27 mouse cellular contexts compared by ENCODE assay signal in the genomic region with DNA sequence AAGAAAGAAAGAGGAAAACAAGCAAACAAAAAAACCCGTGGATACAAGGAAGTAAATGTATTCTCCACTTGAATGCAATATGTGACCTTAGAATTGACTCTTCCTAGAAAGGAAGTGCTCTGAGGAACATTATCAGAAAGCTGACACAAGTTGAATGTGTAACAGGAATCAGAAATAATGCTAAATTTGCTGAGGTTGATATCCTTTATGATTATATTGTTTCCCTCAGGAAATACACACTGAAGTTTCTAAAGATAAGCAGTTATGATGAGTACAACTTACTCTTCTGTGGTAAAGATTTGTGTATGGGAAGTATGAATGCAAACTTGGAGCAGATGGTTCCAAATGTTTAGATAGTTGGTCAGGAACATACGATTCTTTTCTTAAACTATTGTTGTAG. TPM values are rescaled to one million over a fixed set of nuclear protein-coding genes. Genes with fewer than 3 reads are reported as not detected.
DNase-seq lines count a peak whose midpoint lies in the region; TF ChIP-seq lines count a peak whose summit lies in the region.
"Had no signal": no experiment of that assay in that cellular context is flagged by ENCODE, and none has a peak within 500 bp of the region (broad histone marks: within the 10 kb centered on the region; RNA-seq: fewer than 3 reads in every experiment).

No protein-coding gene starts in this region.

- no peaks in the 10 kb centered on the region for H3K79me2 ChIP-seq in MEL (ENCODE audit: control insufficient read depth, insufficient read depth, low read length, poor library complexity)

- no peak for TF ChIP-seq POLR2A in MEL (IDR thresholded peaks at IDR 0.05; ENCODE audit: control insufficient read depth in 1 of 2, insufficient read depth in 1 of 2, low read depth in 1 of 2, low read length in 2 of 2, poor library complexity in 1 of 2)
- TF ChIP-seq POLR2A in bone marrow macrophage, adult 2 months (IDR thresholded peaks at IDR 0.05; ENCODE audit: borderline replicate concordance, low read depth, low read length), result no peak

- no peak for TF ChIP-seq RAD21 in MEL (IDR thresholded peaks at IDR 0.05; ENCODE audit: low read depth, low read length)

- no peak overlapping the region for H3K4me3 ChIP-seq in MEL (ENCODE audit: control insufficient read depth in 1 of 2, insufficient read depth in 1 of 2, low read depth in 2 of 2, low read length in 2 of 2)
- H3K4me3 ChIP-seq in bone marrow macrophage, adult 2 months (ENCODE audit: insufficient read depth, low read length), result no peak overlapping the region
- H3K4me3 ChIP-seq: embryonic facial prominence, embryonic 13.5 days; embryonic facial prominence, embryonic 15.5 days; erythroblast, embryonic 14.5 days; forebrain, embryonic 10.5 days; forebrain, embryonic 12.5 days had no signal

- DNase-seq in 416B (ENCODE audit: low read depth) (peak; percentile 64), MEL (ENCODE audit: low read depth, low spot score) (peak; percentile 29)
- no peak for DNase-seq in heart, adult 8-10 months (ENCODE audit: low spot score)
- DNase-seq in urinary bladder, adult 2 months (ENCODE audit: low spot score), result no peak
- DNase-seq in right cerebral cortex, adult 2 months (ENCODE audit: low spot score in 2 of 2), result no peak
- DNase-seq: adrenal gland, adult 8-10 months; adrenal gland, postnatal 14 days; adrenal gland, postnatal 36 days; B cell, adult 2 months; cerebellum, adult 11 months; cerebellum, adult 18-20 months; cerebellum, adult 8-10 months; cerebellum, adult 9-11 months; cerebellum, postnatal 14 days; cerebellum, postnatal 36 days; embryo, embryonic 11 days had no signal

- TF ChIP-seq EP300 in MEL (IDR thresholded peaks at IDR 0.05; ENCODE audit: low read depth in 1 of 2, low read length in 2 of 2), result peak; percentile 46 to 56; a peak in 3 of 4 replicates

- H3K36me3 ChIP-seq in MEL (ENCODE audit: control insufficient read depth in 1 of 2, insufficient read depth in 2 of 2, low read length in 2 of 2), result peaks cover 7 to 8% of the 10 kb centered on the region in 2 experiments

- TF ChIP-seq CTCF in MEL (IDR thresholded peaks at IDR 0.05 in 2 of 3, conservative IDR thresholded peaks at IDR 0.05 in 1 of 3; ENCODE audit: control insufficient read depth in 1 of 3, insufficient read depth in 1 of 3, low read depth in 2 of 3, low read length in 3 of 3, poor library complexity in 1 of 3, severe bottlenecking in 1 of 3), result no peak
- TF ChIP-seq CTCF in bone marrow macrophage, adult 2 months (IDR thresholded peaks at IDR 0.05; ENCODE audit: low read depth, low read length), result no peak

- peaks cover 2 to 3% of the 10 kb centered on the region in 2 experiments; a peak in 2 of 4 replicates for H3K4me1 ChIP-seq in MEL (ENCODE audit: control insufficient read depth in 1 of 2, insufficient read depth in 2 of 2, low read length in 2 of 2)
- H3K4me1 ChIP-seq in bone marrow macrophage, adult 2 months (ENCODE audit: control insufficient read depth, insufficient read depth, low read length), result peaks cover 12% of the 10 kb centered on the region
- H3K4me1 ChIP-seq: embryonic facial prominence, embryonic 13.5 days; embryonic facial prominence, embryonic 15.5 days; forebrain, embryonic 10.5 days; forebrain, embryonic 12.5 days had no signal

- H3K27ac ChIP-seq in MEL (ENCODE audit: control insufficient read depth, low read depth, low read length), result no peak overlapping the region
- 0 out of 2 replicates have a peak overlapping the region, but pooled peaks have one; percentile 43 for H3K27ac ChIP-seq in bone marrow macrophage, adult 2 months (ENCODE audit: insufficient read depth, low read depth, low read length)
- H3K27ac ChIP-seq: embryonic facial prominence, embryonic 13.5 days; embryonic facial prominence, embryonic 15.5 days; forebrain, embryonic 10.5 days; forebrain, embryonic 12.5 days had no signal

- no peaks in the 10 kb centered on the region for H3K27me3 ChIP-seq in MEL (ENCODE audit: control insufficient read depth in 1 of 2, insufficient read depth in 2 of 2, low read length in 2 of 2)
- H3K27me3 ChIP-seq: CH12.LX; embryonic facial prominence, embryonic 13.5 days; embryonic facial prominence, embryonic 15.5 days; forebrain, embryonic 12.5 days; Patski had no signal

- no peaks in the 10 kb centered on the region for H3K9me3 ChIP-seq in MEL (replicated peaks; ENCODE audit: insufficient read depth, low read length)
- H3K9me3 ChIP-seq: embryonic facial prominence, embryonic 13.5 days; embryonic facial prominence, embryonic 15.5 days; forebrain, embryonic 10.5 days; forebrain, embryonic 12.5 days; G1E had no signal

- H3K9ac ChIP-seq in MEL (ENCODE audit: control insufficient read depth, low read depth, low read length, poor library complexity, severe bottlenecking), result no peak overlapping the region
- H3K9ac ChIP-seq: embryonic facial prominence, embryonic 13.5 days; embryonic facial prominence, embryonic 15.5 days; forebrain, embryonic 12.5 days had no signal

TF ChIP-seq in MEL, 35 proteins besides CTCF, POLR2A, EP300 and RAD21:
- TF ChIP-seq MAZ (IDR thresholded peaks at IDR 0.05; ENCODE audit: low read depth, low read length), result no peak
- TF ChIP-seq POLR2AphosphoS5 (IDR thresholded peaks at IDR 0.05; ENCODE audit: borderline replicate concordance, low read depth, low read length), result no peak
- TF ChIP-seq TBP (IDR thresholded peaks at IDR 0.05; ENCODE audit: low read depth, low read length), result no peak
- TF ChIP-seq ZMIZ1 (IDR thresholded peaks at IDR 0.05; ENCODE audit: low read depth, low read length), result no peak
- TF ChIP-seq MYB (IDR thresholded peaks at IDR 0.05; ENCODE audit: low read depth, low read length), result no peak
- TF ChIP-seq CHD2 (IDR thresholded peaks at IDR 0.05; ENCODE audit: low read length), result no peak
- peak; percentile 67; the same call in 1 of the 2 replicates for TF ChIP-seq RCOR1 (IDR thresholded peaks at IDR 0.05; ENCODE audit: low read depth, low read length)
- peak; percentile 46; the same call in 1 of the 2 replicates for TF ChIP-seq GATA1 (IDR thresholded peaks at IDR 0.05; ENCODE audit: low read depth, low read length)

RNA-seq across cellular contexts. Expression of gene Plekhd1, which starts 24.0 kb away (rescaled TPM):
- total RNA-seq in MEL (2012; rRNA removed), result not detected in 2 replicates
- polyA plus RNA-seq in MEL (2012; ENCODE audit: insufficient read depth in 1 of 2, insufficient read length in 2 of 2, low read depth in 1 of 2, low replicate concordance in 2 of 2, missing spikeins in 1 of 2), result under 1 TPM in 1 of 2 experiments, not detected in 1; 0.04 TPM
- polyA plus RNA-seq in bone marrow macrophage, adult 2 months (2012; ENCODE audit: insufficient read depth, insufficient read length, missing spikeins), result not detected in 2 replicates
- under 1 TPM in 2 of 4 experiments, not detected in 2; 0.09 to 0.20 TPM for total RNA-seq in heart, adult 8-10 months (2022)
- 6.5 and 7.7 TPM in 2 replicates for polyA plus RNA-seq in urinary bladder, adult 2 months (2012; rRNA removed)
- total RNA-seq: adrenal gland, adult 18-20 months; adrenal gland, postnatal 14 days; adrenal gland, postnatal 36 days; common myeloid progenitor, adult 5-6 weeks had no signal
- polyA plus RNA-seq: G1E, Patski had no signal

RNA-seq across cellular contexts. Expression of gene Erh, which starts 24.2 kb away (rescaled TPM):
- 343 and 401 TPM in 2 replicates for total RNA-seq in MEL (2012; rRNA removed)
- 100 to 1,000 TPM in 1 of 2 experiments, not detected in 1; 299 TPM for polyA plus RNA-seq in MEL (2012; ENCODE audit: insufficient read depth in 1 of 2, insufficient read length in 2 of 2, low read depth in 1 of 2, low replicate concordance in 2 of 2, missing spikeins in 1 of 2)
- 30.6 and 31.9 TPM in 2 replicates for polyA plus RNA-seq in bone marrow macrophage, adult 2 months (2012; ENCODE audit: insufficient read depth, insufficient read length, missing spikeins)
- total RNA-seq in heart, adult 8-10 months (2022), result 10 to 100 TPM; 16.3 to 23.0 (median 21.1) TPM
- polyA plus RNA-seq in urinary bladder, adult 2 months (2012; rRNA removed), result 112 and 134 TPM in 2 replicates

RNA-seq across cellular contexts. Expression of gene Slc39a9, which starts 24.7 kb away (rescaled TPM):
- total RNA-seq in MEL (2012; rRNA removed), result 12.3 and 13.1 TPM in 2 replicates
- polyA plus RNA-seq in MEL (2012; ENCODE audit: insufficient read depth in 1 of 2, insufficient read length in 2 of 2, low read depth in 1 of 2, low replicate concordance in 2 of 2, missing spikeins in 1 of 2), result 10 to 100 TPM in 1 of 2 experiments, not detected in 1; 34.4 TPM
- polyA plus RNA-seq in bone marrow macrophage, adult 2 months (2012; ENCODE audit: insufficient read depth, insufficient read length, missing spikeins), result 22.0 and 25.9 TPM in 2 replicates
- total RNA-seq in heart, adult 8-10 months (2022), result 10 to 100 TPM; 13.7 to 17.9 (median 14.7) TPM
- 32.1 and 33.1 TPM in 2 replicates for polyA plus RNA-seq in urinary bladder, adult 2 months (2012; rRNA removed)

Comparison
In these comparisons a context has a peak if more than half of its experiments do, and no peak if none do; other contexts are left out.
1. DNase-seq: peak in 416B (single experiment) and MEL (single experiment); none in heart, adult 8-10 months (single experiment), urinary bladder, adult 2 months (single experiment) and right cerebral cortex, adult 2 months (0 of 2).